Mouse (Mus musculus): ENCODE measurements around the gene 4930512M02Rik. TPM values are rescaled to one million over a fixed set of nuclear protein-coding genes. Genes with fewer than 3 reads are reported as not detected.

4930512M02Rik gene
- polyA plus RNA-seq, 1 experiment from 2014 or later: not detected

DNA sequence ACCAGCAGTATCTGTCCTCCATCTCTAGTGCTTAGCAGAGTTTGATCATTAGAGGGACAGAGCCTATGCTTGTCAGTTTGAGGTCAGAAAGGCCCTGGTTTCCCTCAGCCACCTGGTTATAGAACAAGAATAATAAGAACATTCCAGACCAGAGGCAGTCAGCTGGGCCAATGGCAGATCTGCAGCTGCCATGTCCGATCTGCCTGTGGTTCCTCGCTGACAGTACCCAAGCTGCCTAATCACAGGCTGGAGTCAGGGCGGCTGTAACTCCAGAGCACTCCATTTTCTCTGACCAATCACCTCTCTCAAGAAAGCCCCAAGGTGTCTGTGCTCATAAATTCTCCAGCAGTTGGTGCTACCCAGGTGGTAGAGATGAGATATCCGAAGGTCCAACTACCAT lies 30.0 kb upstream of the 4930512M02Rik start:
- no peak for ATAC-seq (ENCODE audit: low FRiP score, low TSS enrichment)
- 59% methylated on average over 4 of the region's 4 CpGs for WGBS
- Histone ChIP-seq H3K27ac (ENCODE audit: low read depth, low read length) (no peak overlapping the region), H3K4me1 (ENCODE audit: control insufficient read depth, insufficient read depth, low read length) (no peaks in the 10 kb centered on the region), H3K4me2 (replicated peaks; ENCODE audit: low read depth, low read length) (no peak overlapping the region), H3K36me3 (ENCODE audit: control insufficient read depth, insufficient read depth, low read length) (no peaks in the 10 kb centered on the region), H3K9me3 (ENCODE audit: control insufficient read depth, low read length) (no peaks in the 10 kb centered on the region), H3K9ac (ENCODE audit: low read depth, low read length) (no peak overlapping the region), H3K27me3 (ENCODE audit: control insufficient read depth, insufficient read depth, low read length) (no peaks in the 10 kb centered on the region), H3K4me3 (ENCODE audit: low read length) (no peak overlapping the region)

DNA sequence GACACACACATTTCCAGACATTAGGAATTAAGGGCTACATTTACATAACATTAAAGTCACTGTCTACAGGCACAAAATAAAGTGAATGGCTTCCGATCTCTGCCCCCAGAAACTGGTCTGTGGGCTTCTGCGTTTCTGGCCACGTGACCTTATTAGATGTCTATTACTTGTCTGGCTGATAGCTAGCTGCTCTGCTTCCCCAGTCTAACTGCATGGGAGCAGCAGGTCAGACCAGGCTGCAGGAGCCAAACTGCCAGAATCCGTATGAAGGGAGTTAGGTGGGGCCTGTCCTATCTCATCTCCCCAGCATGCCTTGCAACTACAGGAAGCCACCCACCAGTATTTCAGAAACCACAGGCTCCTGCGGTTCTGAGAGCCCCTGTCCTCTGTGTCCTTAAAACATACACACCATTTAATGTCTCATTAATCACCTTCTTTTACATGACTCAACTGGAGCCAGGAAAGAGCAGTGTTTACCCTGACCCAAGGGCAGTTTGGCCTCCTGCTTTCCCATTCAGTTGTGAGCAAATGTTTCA lies 29.4 kb upstream of the 4930512M02Rik start:
- 39% methylated on average over 5 of the region's 5 CpGs for WGBS
- Histone ChIP-seq H3K27me3 (ENCODE audit: control insufficient read depth, insufficient read depth, low read length) (no peaks in the 10 kb centered on the region), H3K4me1 (ENCODE audit: control insufficient read depth, insufficient read depth, low read length) (no peaks in the 10 kb centered on the region), H3K27ac (ENCODE audit: low read depth, low read length) (no peak overlapping the region), H3K4me3 (ENCODE audit: low read length) (no peak overlapping the region), H3K4me2 (replicated peaks; ENCODE audit: low read depth, low read length) (no peak overlapping the region), H3K9ac (ENCODE audit: low read depth, low read length) (no peak overlapping the region), H3K9me3 (ENCODE audit: control insufficient read depth, low read length) (no peaks in the 10 kb centered on the region), H3K36me3 (ENCODE audit: control insufficient read depth, insufficient read depth, low read length) (no peaks in the 10 kb centered on the region)
- peak; percentile 66; the same call in 1 of the 2 replicates for ATAC-seq (ENCODE audit: low FRiP score, low TSS enrichment)

DNA sequence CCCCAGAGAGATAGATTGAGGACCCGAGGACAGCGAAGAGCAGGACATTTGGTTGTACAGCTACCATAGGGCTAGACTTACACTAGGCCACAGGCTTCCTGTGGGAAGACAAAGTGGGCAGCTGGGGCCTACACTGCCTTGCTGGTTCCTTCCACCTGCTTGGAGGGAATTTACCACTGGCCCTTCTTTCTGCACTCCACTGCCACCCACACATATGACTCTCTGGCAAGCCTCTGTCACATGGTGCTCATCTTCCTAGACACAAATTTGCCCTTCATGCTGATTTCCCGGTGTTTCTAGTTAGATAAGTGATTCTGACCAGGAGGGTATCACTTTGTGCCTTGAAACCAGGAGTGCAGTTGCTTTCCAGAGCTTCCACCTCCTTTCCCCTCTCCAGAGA lies 28.8 kb upstream of the 4930512M02Rik start:
- no peak overlapping the region for H3K9ac ChIP-seq (ENCODE audit: low read depth, low read length)
- H3K27me3 ChIP-seq (ENCODE audit: control insufficient read depth, insufficient read depth, low read length): no peaks in the 10 kb centered on the region
- no peaks in the 10 kb centered on the region for H3K9me3 ChIP-seq (ENCODE audit: control insufficient read depth, low read length)
- WGBS: 90% methylated on average over 3 of the region's 3 CpGs
- no peak overlapping the region for H3K4me3 ChIP-seq (ENCODE audit: low read length)
- H3K4me2 ChIP-seq (replicated peaks; ENCODE audit: low read depth, low read length): no peak overlapping the region
- no peaks in the 10 kb centered on the region for H3K4me1 ChIP-seq (ENCODE audit: control insufficient read depth, insufficient read depth, low read length)
- H3K36me3 ChIP-seq (ENCODE audit: control insufficient read depth, insufficient read depth, low read length): no peaks in the 10 kb centered on the region
- ATAC-seq (ENCODE audit: low FRiP score, low TSS enrichment): no peak
- H3K27ac ChIP-seq (ENCODE audit: low read depth, low read length): no peak overlapping the region

- Histone ChIP-seq H3K9ac (ENCODE audit: low read depth, low read length) (no peak overlapping the region), H3K4me1 (ENCODE audit: control insufficient read depth, insufficient read depth, low read length) (no peaks in the 10 kb centered on the region), H3K36me3 (ENCODE audit: control insufficient read depth, insufficient read depth, low read length) (no peaks in the 10 kb centered on the region), H3K27me3 (ENCODE audit: control insufficient read depth, insufficient read depth, low read length) (no peaks in the 10 kb centered on the region), H3K4me2 (replicated peaks; ENCODE audit: low read depth, low read length) (no peak overlapping the region), H3K9me3 (ENCODE audit: control insufficient read depth, low read length) (no peaks in the 10 kb centered on the region), H3K4me3 (ENCODE audit: low read length) (no peak overlapping the region), H3K27ac (ENCODE audit: low read depth, low read length) (no peak overlapping the region)
- ATAC-seq (ENCODE audit: low FRiP score, low TSS enrichment): no peak
Measured at GRCm38 (mm10) chr11:11644303-11644702, 16.7 kb upstream of the 4930512M02Rik start.

- Histone ChIP-seq H3K27me3 (ENCODE audit: control insufficient read depth, insufficient read depth, low read length) (no peaks in the 10 kb centered on the region), H3K9me3 (ENCODE audit: control insufficient read depth, low read length) (no peaks in the 10 kb centered on the region), H3K9ac (ENCODE audit: low read depth, low read length) (no peak overlapping the region), H3K36me3 (ENCODE audit: control insufficient read depth, insufficient read depth, low read length) (no peaks in the 10 kb centered on the region), H3K4me1 (ENCODE audit: control insufficient read depth, insufficient read depth, low read length) (no peaks in the 10 kb centered on the region), H3K4me3 (ENCODE audit: low read length) (no peak overlapping the region), H3K27ac (ENCODE audit: low read depth, low read length) (no peak overlapping the region), H3K4me2 (replicated peaks; ENCODE audit: low read depth, low read length) (no peak overlapping the region)
- no peak for ATAC-seq (ENCODE audit: low FRiP score, low TSS enrichment)
- 59% methylated on average over 4 of the region's 4 CpGs for WGBS
Measured at GRCm38 (mm10) chr11:11624073-11624705, 3.4 kb downstream of the 4930512M02Rik start.

DNA sequence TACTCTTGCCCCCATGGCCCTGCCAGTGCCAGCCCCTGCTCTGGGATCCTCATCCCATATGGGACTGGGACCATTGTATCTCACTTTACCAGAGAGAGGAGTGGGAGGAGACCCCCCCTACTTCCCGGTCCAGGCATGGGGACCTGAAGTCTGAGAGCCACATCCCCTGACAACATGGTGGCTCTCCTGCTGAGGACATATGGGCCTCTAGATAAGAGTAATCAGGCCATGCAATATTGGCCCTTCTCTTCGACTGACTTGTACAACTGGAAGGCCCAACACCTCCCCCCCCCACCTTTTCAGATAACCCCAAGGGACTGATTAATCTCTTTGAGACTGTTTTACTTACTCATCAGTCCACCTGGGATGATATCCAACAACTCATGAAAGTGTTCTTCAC lies 18.4 kb downstream of the 4930512M02Rik start:
- Histone ChIP-seq H3K27me3 (ENCODE audit: control insufficient read depth, insufficient read depth, low read length) (no peaks in the 10 kb centered on the region), H3K4me1 (ENCODE audit: control insufficient read depth, insufficient read depth, low read length) (no peaks in the 10 kb centered on the region), H3K4me3 (ENCODE audit: low read length) (no peak overlapping the region), H3K36me3 (ENCODE audit: control insufficient read depth, insufficient read depth, low read length) (no peaks in the 10 kb centered on the region), H3K9ac (ENCODE audit: low read depth, low read length) (no peak overlapping the region), H3K9me3 (ENCODE audit: control insufficient read depth, low read length) (peaks cover 8% of the 10 kb centered on the region), H3K4me2 (replicated peaks; ENCODE audit: low read depth, low read length) (no peak overlapping the region), H3K27ac (ENCODE audit: low read depth, low read length) (no peak overlapping the region)
- no peak for ATAC-seq (ENCODE audit: low FRiP score, low TSS enrichment)
- 91% methylated on average over 2 of the region's 2 CpGs for WGBS

DNA sequence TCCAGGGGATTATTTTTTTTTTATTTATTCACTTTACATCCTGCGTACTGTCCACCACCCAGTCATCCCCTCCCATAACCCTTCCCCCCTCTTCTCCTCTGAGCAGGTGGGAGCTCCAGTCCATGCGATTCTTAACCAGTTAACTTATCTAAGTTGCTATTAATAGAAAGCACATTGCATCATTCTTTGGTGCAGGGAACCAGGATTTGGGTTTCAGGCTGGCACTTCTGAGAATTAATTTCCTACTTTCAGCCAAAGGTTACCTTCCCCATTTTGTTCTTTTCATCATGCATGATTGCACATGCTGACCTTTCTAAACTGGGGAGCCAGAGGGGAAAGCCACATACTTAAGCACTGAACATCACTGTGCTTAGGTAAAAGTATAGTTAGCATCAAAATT lies 40.3 kb downstream of the 4930512M02Rik start:
- WGBS: 62% methylated on average over 2 of the region's 2 CpGs
- H3K27ac ChIP-seq (ENCODE audit: low read depth, low read length): no peak overlapping the region
- no peaks in the 10 kb centered on the region for H3K36me3 ChIP-seq (ENCODE audit: control insufficient read depth, insufficient read depth, low read length)
- no peak overlapping the region for H3K9ac ChIP-seq (ENCODE audit: low read depth, low read length)
- no peak for ATAC-seq (ENCODE audit: low FRiP score, low TSS enrichment)
- no peaks in the 10 kb centered on the region for H3K4me1 ChIP-seq (ENCODE audit: control insufficient read depth, insufficient read depth, low read length)
- no peak overlapping the region for H3K4me3 ChIP-seq (ENCODE audit: low read length)
- H3K9me3 ChIP-seq (ENCODE audit: control insufficient read depth, low read length): no peaks in the 10 kb centered on the region
- H3K4me2 ChIP-seq (replicated peaks; ENCODE audit: low read depth, low read length): no peak overlapping the region
- H3K27me3 ChIP-seq (ENCODE audit: control insufficient read depth, insufficient read depth, low read length): no peaks in the 10 kb centered on the region

- H3K4me3 ChIP-seq (ENCODE audit: low read length): no peak overlapping the region
- no peak overlapping the region for H3K9ac ChIP-seq (ENCODE audit: low read depth, low read length)
- no peak for ATAC-seq (ENCODE audit: low FRiP score, low TSS enrichment)
- WGBS: 97% methylated on average over 1 of the region's 1 CpGs
- no peak overlapping the region for H3K4me2 ChIP-seq (replicated peaks; ENCODE audit: low read depth, low read length)
- H3K9me3 ChIP-seq (ENCODE audit: control insufficient read depth, low read length): no peaks in the 10 kb centered on the region
- no peaks in the 10 kb centered on the region for H3K36me3 ChIP-seq (ENCODE audit: control insufficient read depth, insufficient read depth, low read length)
- no peaks in the 10 kb centered on the region for H3K27me3 ChIP-seq (ENCODE audit: control insufficient read depth, insufficient read depth, low read length)
- H3K4me1 ChIP-seq (ENCODE audit: control insufficient read depth, insufficient read depth, low read length): no peaks in the 10 kb centered on the region
- no peak overlapping the region for H3K27ac ChIP-seq (ENCODE audit: low read depth, low read length)
Measured at GRCm38 (mm10) chr11:11586423-11586822, 41.2 kb downstream of the 4930512M02Rik start.

DNA sequence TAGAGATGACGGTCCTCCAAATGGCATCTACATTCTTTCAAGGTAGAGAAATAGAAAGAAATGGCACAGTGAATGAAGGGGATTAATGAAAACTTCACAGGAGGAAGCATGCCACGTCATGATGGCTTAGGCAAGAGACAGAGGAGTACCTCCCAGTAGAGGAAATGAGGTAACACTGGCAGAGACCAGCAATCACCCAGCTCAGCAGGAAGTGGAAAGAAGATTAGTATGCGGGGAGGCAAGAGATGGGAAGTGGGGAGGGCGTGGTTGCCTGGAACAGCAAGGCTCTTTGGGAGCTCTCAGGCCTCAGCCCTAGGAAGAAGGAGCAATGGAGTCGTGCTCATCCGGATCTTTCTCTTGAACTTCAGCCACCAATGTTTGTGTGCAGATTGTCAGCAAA lies 53.9 kb downstream of the 4930512M02Rik start:
- H3K4me2 ChIP-seq (replicated peaks; ENCODE audit: low read depth, low read length): no peak overlapping the region
- no peak overlapping the region for H3K4me3 ChIP-seq (ENCODE audit: low read length)
- ATAC-seq (ENCODE audit: low FRiP score, low TSS enrichment): no peak
- H3K27ac ChIP-seq (ENCODE audit: low read depth, low read length): no peak overlapping the region
- H3K36me3 ChIP-seq (ENCODE audit: control insufficient read depth, insufficient read depth, low read length): no peaks in the 10 kb centered on the region
- no peaks in the 10 kb centered on the region for H3K9me3 ChIP-seq (ENCODE audit: control insufficient read depth, low read length)
- H3K9ac ChIP-seq (ENCODE audit: low read depth, low read length): no peak overlapping the region
- H3K27me3 ChIP-seq (ENCODE audit: control insufficient read depth, insufficient read depth, low read length): no peaks in the 10 kb centered on the region
- H3K4me1 ChIP-seq (ENCODE audit: control insufficient read depth, insufficient read depth, low read length): no peaks in the 10 kb centered on the region
- 73% methylated on average over 6 of the region's 6 CpGs for WGBS
